Mouse (Mus musculus): ENCODE results near the gene Lelp1. TPM values are rescaled to one million over a fixed set of nuclear protein-coding genes. Genes with fewer than 3 reads are reported as not detected.

Gene Lelp1
- not detected in 2 replicates for polyA plus RNA-seq (2015; fragmentation: Nextera tagmentation; extraction: Ambion mirVana)

GRCm38 (mm10) chr3:92142644-92143043, at the start of gene Lelp1:
Gene Lelp1 (minus strand): TSS chr3:92142744.
- no peak within 1 kb of the TSS for H3K4me2 ChIP-seq
- H3K36me3 ChIP-seq: no peaks in the 10 kb centered on the region
- H3K9ac ChIP-seq: no peak within 1 kb of the TSS
- H3K4me1 ChIP-seq: no peaks in the 10 kb centered on the region
- no peak within 1 kb of the TSS for H3K27ac ChIP-seq
- no peaks in the 10 kb centered on the region for H3K27me3 ChIP-seq
- 64% methylated on average over 1 of the region's 1 CpGs for WGBS
- ATAC-seq (replicated peaks; ENCODE audit: low FRiP score): no peak
- H3K9me3 ChIP-seq (replicated peaks): no peaks in the 10 kb centered on the region
- no peak within 1 kb of the TSS for H3K4me3 ChIP-seq (replicated peaks)

GRCm38 (mm10) chr3:92176880-92177279, 34.3 kb upstream of the Lelp1 start:
- Histone ChIP-seq H3K4me3 (replicated peaks) (no peak overlapping the region), H3K9ac (no peak overlapping the region), H3K4me2 (no peak overlapping the region), H3K9me3 (replicated peaks) (no peaks in the 10 kb centered on the region), H3K4me1 (no peaks in the 10 kb centered on the region), H3K27ac (no peak overlapping the region), H3K36me3 (no peaks in the 10 kb centered on the region), H3K27me3 (no peaks in the 10 kb centered on the region)
- WGBS: 83% methylated on average over 1 of the region's 1 CpGs
- no peak for ATAC-seq (replicated peaks; ENCODE audit: low FRiP score)

GRCm38 (mm10) chr3:92169847-92170246, 27.3 kb upstream of the Lelp1 start:
- Histone ChIP-seq H3K27me3 (no peaks in the 10 kb centered on the region), H3K4me1 (no peaks in the 10 kb centered on the region), H3K27ac (no peak overlapping the region; the same call in 1 of the 2 replicates), H3K36me3 (no peaks in the 10 kb centered on the region), H3K4me2 (no peak overlapping the region), H3K9me3 (replicated peaks) (no peaks in the 10 kb centered on the region), H3K9ac (no peak overlapping the region), H3K4me3 (replicated peaks) (no peak overlapping the region)
- WGBS: 55% methylated on average over 3 of the region's 3 CpGs
- no peak for ATAC-seq (replicated peaks; ENCODE audit: low FRiP score)

- Histone ChIP-seq H3K27me3 (no peaks in the 10 kb centered on the region), H3K4me2 (no peak overlapping the region), H3K27ac (no peak overlapping the region), H3K9ac (no peak overlapping the region), H3K4me3 (replicated peaks) (no peak overlapping the region), H3K36me3 (no peaks in the 10 kb centered on the region), H3K4me1 (0 out of 2 replicates have a peak, but pooled peaks cover 3% of the 10 kb centered on the region), H3K9me3 (replicated peaks) (no peaks in the 10 kb centered on the region)
- ATAC-seq (replicated peaks; ENCODE audit: low FRiP score): no peak
Measured at GRCm38 (mm10) chr3:92153322-92153721, 10.8 kb upstream of the Lelp1 start.

- H3K36me3 ChIP-seq: no peaks in the 10 kb centered on the region
- no peak overlapping the region for H3K4me2 ChIP-seq
- H3K27me3 ChIP-seq: no peaks in the 10 kb centered on the region
- ATAC-seq (replicated peaks; ENCODE audit: low FRiP score): peak; percentile 87
- 22% methylated on average over 8 of the region's 8 CpGs for WGBS
- H3K9me3 ChIP-seq (replicated peaks): no peaks in the 10 kb centered on the region
- H3K4me3 ChIP-seq (replicated peaks): no peak overlapping the region
- no peak overlapping the region for H3K27ac ChIP-seq
- no peak overlapping the region for H3K9ac ChIP-seq
- 0 out of 2 replicates have a peak, but pooled peaks cover 3% of the 10 kb centered on the region for H3K4me1 ChIP-seq
Measured at GRCm38 (mm10) chr3:92150631-92151277, 8.2 kb upstream of the Lelp1 start.

GRCm38 (mm10) chr3:92147913-92148312, 5.4 kb upstream of the Lelp1 start:
- WGBS: 74% methylated on average over 5 of the region's 5 CpGs
- H3K27me3 ChIP-seq: no peaks in the 10 kb centered on the region
- 0 out of 2 replicates have a peak, but pooled peaks cover 3% of the 10 kb centered on the region for H3K4me1 ChIP-seq
- no peak for ATAC-seq (replicated peaks; ENCODE audit: low FRiP score)
- no peak overlapping the region for H3K4me3 ChIP-seq (replicated peaks)
- H3K9ac ChIP-seq: no peak overlapping the region
- no peaks in the 10 kb centered on the region for H3K9me3 ChIP-seq (replicated peaks)
- no peak overlapping the region for H3K27ac ChIP-seq
- H3K36me3 ChIP-seq: no peaks in the 10 kb centered on the region
- no peak overlapping the region for H3K4me2 ChIP-seq

GRCm38 (mm10) chr3:92147420-92147819, 4.9 kb upstream of the Lelp1 start:
- H3K4me3 ChIP-seq (replicated peaks): no peak overlapping the region
- H3K27ac ChIP-seq: no peak overlapping the region
- no peaks in the 10 kb centered on the region for H3K36me3 ChIP-seq
- no peak for ATAC-seq (replicated peaks; ENCODE audit: low FRiP score)
- 0 out of 2 replicates have a peak, but pooled peaks cover 3% of the 10 kb centered on the region for H3K4me1 ChIP-seq
- no peak overlapping the region for H3K9ac ChIP-seq
- WGBS: 18% methylated on average over 2 of the region's 2 CpGs
- H3K9me3 ChIP-seq (replicated peaks): no peaks in the 10 kb centered on the region
- no peaks in the 10 kb centered on the region for H3K27me3 ChIP-seq
- no peak overlapping the region for H3K4me2 ChIP-seq

GRCm38 (mm10) chr3:92123847-92124246, 18.7 kb downstream of the Lelp1 start, which contains the start of gene Prr9:
Gene Prr9 (minus strand): TSS chr3:92123947.
- Histone ChIP-seq H3K27me3 (no peaks in the 10 kb centered on the region), H3K4me1 (no peaks in the 10 kb centered on the region), H3K27ac (no peak within 1 kb of the TSS), H3K9me3 (replicated peaks) (no peaks in the 10 kb centered on the region), H3K4me3 (replicated peaks) (no peak within 1 kb of the TSS), H3K9ac (no peak within 1 kb of the TSS), H3K36me3 (no peaks in the 10 kb centered on the region), H3K4me2 (no peak within 1 kb of the TSS)
- 72% methylated on average over 5 of the region's 5 CpGs for WGBS
- no peak for ATAC-seq (replicated peaks; ENCODE audit: low FRiP score)

- Histone ChIP-seq H3K9me3 (replicated peaks) (no peaks in the 10 kb centered on the region), H3K27ac (no peak overlapping the region), H3K4me1 (no peaks in the 10 kb centered on the region), H3K4me2 (no peak overlapping the region), H3K27me3 (no peaks in the 10 kb centered on the region), H3K9ac (no peak overlapping the region), H3K36me3 (no peaks in the 10 kb centered on the region), H3K4me3 (replicated peaks) (no peak overlapping the region)
- no peak for ATAC-seq (replicated peaks; ENCODE audit: low FRiP score)
- 69% methylated on average over 3 of the region's 3 CpGs for WGBS
Measured at GRCm38 (mm10) chr3:92120902-92121301, 21.6 kb downstream of the Lelp1 start.

GRCm38 (mm10) chr3:92117930-92118329, 24.6 kb downstream of the Lelp1 start:
- Histone ChIP-seq H3K36me3 (no peaks in the 10 kb centered on the region), H3K4me1 (no peaks in the 10 kb centered on the region), H3K27me3 (no peaks in the 10 kb centered on the region), H3K9ac (no peak overlapping the region), H3K27ac (no peak overlapping the region), H3K9me3 (replicated peaks) (no peaks in the 10 kb centered on the region), H3K4me3 (replicated peaks) (no peak overlapping the region), H3K4me2 (no peak overlapping the region)
- ATAC-seq (replicated peaks; ENCODE audit: low FRiP score): no peak
- 37% methylated on average over 3 of the region's 3 CpGs for WGBS

GRCm38 (mm10) chr3:92111526-92111925, 31.0 kb downstream of the Lelp1 start:
- Histone ChIP-seq H3K4me2 (no peak overlapping the region), H3K9ac (no peak overlapping the region), H3K36me3 (no peaks in the 10 kb centered on the region), H3K27me3 (no peaks in the 10 kb centered on the region), H3K4me1 (no peaks in the 10 kb centered on the region), H3K4me3 (replicated peaks) (no peak overlapping the region), H3K27ac (no peak overlapping the region), H3K9me3 (replicated peaks) (no peaks in the 10 kb centered on the region)
- no peak for ATAC-seq (replicated peaks; ENCODE audit: low FRiP score)

GRCm38 (mm10) chr3:92110790-92111189, 31.8 kb downstream of the Lelp1 start:
- Histone ChIP-seq H3K9me3 (replicated peaks) (no peaks in the 10 kb centered on the region), H3K27ac (no peak overlapping the region), H3K9ac (no peak overlapping the region), H3K4me3 (replicated peaks) (no peak overlapping the region), H3K36me3 (no peaks in the 10 kb centered on the region), H3K4me1 (no peaks in the 10 kb centered on the region), H3K4me2 (no peak overlapping the region), H3K27me3 (no peaks in the 10 kb centered on the region)
- ATAC-seq (replicated peaks; ENCODE audit: low FRiP score): no peak

- Histone ChIP-seq H3K36me3 (no peaks in the 10 kb centered on the region), H3K4me2 (no peak overlapping the region), H3K4me1 (no peaks in the 10 kb centered on the region), H3K9me3 (replicated peaks) (no peaks in the 10 kb centered on the region), H3K9ac (no peak overlapping the region), H3K4me3 (replicated peaks) (no peak overlapping the region), H3K27me3 (no peaks in the 10 kb centered on the region), H3K27ac (no peak overlapping the region)
- peak; percentile 74 for ATAC-seq (replicated peaks; ENCODE audit: low FRiP score)
- WGBS: 10% methylated on average over 6 of the region's 6 CpGs
Measured at GRCm38 (mm10) chr3:92106582-92106981, 36.0 kb downstream of the Lelp1 start.

All from kidney, embryonic 15.5 days (tissue).